Mouse (Mus musculus) liver, postnatal 0 days (tissue): ENCODE data around the gene Tfap2c. TPM values are rescaled to one million over a fixed set of nuclear protein-coding genes. Genes with fewer than 3 reads are reported as not detected.

ENCODE experiments used
- ATAC-seq: fragments of 200-750 bp; cut with Nextera tagmentation; 2 replicates; pipeline ENCODE4 v1.8.0; 2017; ENCODE audit warnings: mild to moderate bottlenecking, moderate library complexity
- DNase-seq: peaks from one replicate; pipeline ENCODE4 v3.0.0-alpha.2; 2016
- H3K27ac ChIP-seq: fragments of 300-500 bp; sonication (generic); 2 replicates; pipeline ENCODE4 v1.5.1; 2014; ENCODE audit warnings: antibody characterized with exemption, moderate library complexity, mild to moderate bottlenecking, low read depth
- H3K27me3 ChIP-seq: fragments of 300-500 bp; sonication (generic); 2 replicates; pipeline ENCODE4 v1.6.1; 2014; ENCODE audit warnings: low read length, control low read depth, mixed read lengths; ENCODE audit not compliant: insufficient read depth
- H3K36me3 ChIP-seq: fragments of 300-500 bp; sonication (generic); replicated peaks from 2 replicates; pipeline ENCODE4 v1.6.1; 2014; ENCODE audit warnings: mild to moderate bottlenecking, control low read depth, low read length, moderate library complexity, mixed read lengths; ENCODE audit not compliant: insufficient read depth
- H3K4me1 ChIP-seq: fragments of 300-500 bp; sonication (generic); 2 replicates; pipeline ENCODE4 v1.6.1; 2014; ENCODE audit warnings: antibody characterized with exemption, mild to moderate bottlenecking, control low read depth; ENCODE audit not compliant: insufficient read depth
- H3K4me2 ChIP-seq: fragments of 300-500 bp; sonication (generic); 2 replicates; pipeline ENCODE4 v1.6.1; 2014; ENCODE audit warnings: low read depth, mild to moderate bottlenecking, low read length, moderate library complexity, mixed read lengths
- H3K4me3 ChIP-seq: fragments of 300-500 bp; sonication (generic); 2 replicates; pipeline ENCODE4 v1.5.1; 2014; ENCODE audit warnings: low read depth, low read length
- H3K9ac ChIP-seq: fragments of 300-500 bp; sonication (generic); replicated peaks from 2 replicates; pipeline ENCODE4 v1.6.1; 2014; ENCODE audit warnings: mild to moderate bottlenecking, moderate library complexity
- H3K9me3 ChIP-seq: fragments of 300-500 bp; sonication (generic); 2 replicates; pipeline ENCODE4 v1.6.1; 2016; ENCODE audit warnings: mild to moderate bottlenecking, control low read depth, low read length, mixed read lengths
- CTCF ChIP-seq: sonication (generic); IDR thresholded peaks from 2 replicates; pipeline ENCODE4 v1.5.1; 2016; ENCODE audit warnings: antibody characterized with exemption, low read depth
- EP300 ChIP-seq: IDR thresholded peaks from 2 replicates; pipeline ENCODE4 v1.6.1; 2016; ENCODE audit warnings: antibody characterized with exemption, low read depth, mild to moderate bottlenecking
- WGBS: fragments of 180-500 bp; shearing (Covaris S2); extraction: QIAGEN DNeasy Blood & Tissue Kit; methylation state at CpG from one replicate; pipeline ENCODE4 v1.1.7; 2014; ENCODE audit not compliant: insufficient replicate concordance; 5-methylcytosine and 5-hydroxymethylcytosine counted together
- polyA plus RNA-seq: library from polyadenylated mRNA; unstranded; fragments of >200 nt; fragmentation: Nextera tagmentation; extraction: Ambion mirVana; gene quantifications from 2 replicates; pipeline ENCODE4 v1.2.1, GENCODE M21; 2015

Gene Tfap2c
- polyA plus RNA-seq, 1 experiment from 2014 or later: not detected

DNA sequence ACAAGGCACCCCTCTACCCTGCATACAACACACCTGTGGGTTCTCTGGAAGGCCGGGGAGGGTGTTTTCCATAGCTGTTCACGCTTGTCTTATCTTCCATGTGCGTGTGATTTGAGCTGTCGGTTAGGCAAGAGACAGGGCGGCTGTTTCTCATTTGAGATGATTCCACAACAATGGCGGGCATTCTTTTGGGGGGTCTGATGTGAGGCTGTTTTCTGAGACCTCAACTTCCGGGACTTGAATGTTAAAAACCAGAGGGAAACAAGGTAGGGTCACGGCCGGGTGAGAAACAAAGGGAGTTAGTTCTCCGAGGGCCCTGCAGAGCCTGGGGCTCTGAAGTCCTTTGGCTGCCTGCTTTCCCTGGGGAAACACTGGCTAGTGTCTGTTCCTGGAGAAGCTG lies 11.6 kb downstream of the Tfap2c start:
- Histone ChIP-seq H3K27me3 (peaks cover 5% of the 10 kb centered on the region; the same call in 1 of the 2 replicates), H3K36me3 (no peaks in the 10 kb centered on the region), H3K9me3 (no peaks in the 10 kb centered on the region), H3K27ac (no peak overlapping the region), H3K4me2 (no peak overlapping the region), H3K4me3 (no peak overlapping the region), H3K9ac (no peak overlapping the region), H3K4me1 (no peaks in the 10 kb centered on the region)
- WGBS: 46% methylated on average over 10 of the region's 10 CpGs
- TF ChIP-seq EP300 (no peak), CTCF (no peak)
- ATAC-seq (no peak), DNase-seq (no peak)

DNA sequence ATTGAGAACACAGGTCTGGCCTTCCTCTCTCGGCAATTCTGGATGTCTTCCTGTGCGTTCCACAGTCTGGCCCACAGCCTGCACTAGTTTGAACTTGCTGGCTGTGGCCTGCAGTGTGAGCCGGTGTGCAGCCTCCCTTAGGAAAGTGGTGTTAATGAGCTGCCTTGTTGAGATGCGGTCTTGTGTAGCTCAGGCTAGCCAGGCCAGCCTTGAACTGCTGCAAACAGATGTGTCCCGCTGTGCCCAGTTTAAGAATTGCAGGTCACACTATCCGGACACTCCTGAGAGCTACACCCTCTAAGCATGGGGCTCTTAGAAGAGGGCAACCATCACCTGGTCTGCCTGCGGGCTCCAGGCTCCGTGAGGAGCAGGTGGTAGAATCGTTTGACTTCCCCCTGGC lies 18.4 kb downstream of the Tfap2c start:
- DNase-seq (no peak), ATAC-seq (no peak)
- Histone ChIP-seq H3K9ac (no peak overlapping the region), H3K4me1 (no peaks in the 10 kb centered on the region), H3K4me3 (no peak overlapping the region), H3K9me3 (no peaks in the 10 kb centered on the region), H3K4me2 (no peak overlapping the region), H3K27ac (no peak overlapping the region), H3K27me3 (no peaks in the 10 kb centered on the region), H3K36me3 (no peaks in the 10 kb centered on the region)
- TF ChIP-seq CTCF (no peak), EP300 (no peak)
- 70% methylated on average over 9 of the region's 9 CpGs for WGBS

DNA sequence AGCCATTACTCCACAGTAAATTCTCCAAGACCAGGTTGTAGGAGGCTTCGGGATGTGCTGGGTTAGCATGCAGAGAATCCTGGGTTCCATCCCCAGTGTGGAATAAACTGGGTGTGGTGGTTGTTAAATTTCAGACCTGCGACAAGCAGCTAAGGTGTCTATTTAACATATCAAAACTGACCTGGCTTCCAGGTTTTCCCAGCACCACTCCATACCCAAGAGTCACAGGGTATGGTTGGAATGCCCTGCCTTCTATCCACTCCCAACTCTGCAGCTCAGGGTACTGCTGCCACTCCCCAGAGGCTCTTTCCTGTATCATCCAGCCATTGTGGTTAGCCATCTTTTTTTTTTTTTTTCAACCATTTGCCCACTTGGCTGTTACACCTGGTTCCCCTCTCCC lies 19.1 kb downstream of the Tfap2c start:
- Histone ChIP-seq H3K9me3 (no peaks in the 10 kb centered on the region), H3K4me3 (no peak overlapping the region), H3K4me1 (no peaks in the 10 kb centered on the region), H3K4me2 (no peak overlapping the region), H3K27me3 (no peaks in the 10 kb centered on the region), H3K27ac (no peak overlapping the region), H3K36me3 (no peaks in the 10 kb centered on the region), H3K9ac (no peak overlapping the region)
- DNase-seq: no peak
- 74% methylated on average over 2 of the region's 2 CpGs for WGBS
- ATAC-seq: no peak
- TF ChIP-seq CTCF: no peak
- TF ChIP-seq EP300: no peak

DNA sequence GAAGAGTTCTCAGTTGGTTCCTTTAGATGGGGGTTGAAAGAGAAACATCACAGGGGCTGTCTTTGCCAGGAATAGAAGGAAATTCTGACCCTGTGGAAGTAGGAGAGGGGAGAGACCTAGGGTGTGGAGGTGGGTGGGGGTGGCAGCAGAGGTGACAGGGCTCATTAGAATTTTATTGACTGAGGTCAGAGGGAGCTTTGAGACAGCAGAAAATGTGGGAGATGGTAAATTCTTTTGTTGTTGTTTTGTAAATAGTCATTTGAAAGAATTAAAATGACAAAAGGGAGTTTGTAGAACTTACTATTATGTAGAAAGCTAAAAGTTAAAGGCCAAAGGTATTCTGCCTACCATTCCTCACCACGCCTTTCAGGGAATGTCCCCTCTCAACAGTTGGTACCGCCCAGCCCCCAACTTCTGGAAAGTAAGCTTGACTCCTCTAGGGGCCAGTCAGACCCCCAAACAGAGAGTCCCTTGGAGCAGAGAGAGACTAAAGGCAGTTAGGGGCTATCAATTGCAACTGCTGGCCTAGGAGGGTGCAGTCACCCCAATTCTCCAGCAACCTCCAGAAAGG lies 27.9 kb downstream of the Tfap2c start:
- H3K27me3 ChIP-seq: no peaks in the 10 kb centered on the region
- DNase-seq (no peak), ATAC-seq (no peak)
- H3K9ac ChIP-seq: no peak overlapping the region
- H3K4me2 ChIP-seq: no peak overlapping the region
- no peaks in the 10 kb centered on the region for H3K36me3 ChIP-seq
- no peaks in the 10 kb centered on the region for H3K9me3 ChIP-seq
- no peak overlapping the region for H3K27ac ChIP-seq
- H3K4me1 ChIP-seq: no peaks in the 10 kb centered on the region
- WGBS: 59% methylated on average over 2 of the region's 2 CpGs
- H3K4me3 ChIP-seq: no peak overlapping the region
- TF ChIP-seq EP300 (no peak), CTCF (no peak)

DNA sequence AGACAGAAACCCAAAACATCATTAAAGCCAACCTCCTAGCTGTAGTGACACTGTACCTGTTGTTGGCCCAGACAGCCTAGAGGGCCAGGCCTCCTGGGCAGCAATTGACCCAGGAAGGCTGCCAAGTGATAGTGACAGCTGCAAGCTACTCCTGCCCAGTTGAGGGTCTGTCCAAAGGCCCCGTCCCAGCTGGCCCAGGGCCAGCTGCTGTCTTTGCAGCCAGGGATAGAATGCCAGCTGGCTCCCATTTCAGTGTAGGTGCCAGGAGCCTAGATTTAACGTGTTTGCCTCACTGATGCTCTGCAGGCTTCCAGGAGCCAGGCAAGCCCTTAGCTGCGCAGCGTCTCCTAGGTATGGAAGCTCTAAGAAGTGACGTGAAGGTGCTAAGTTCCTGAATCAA lies 29.8 kb downstream of the Tfap2c start:
- Histone ChIP-seq H3K27me3 (no peaks in the 10 kb centered on the region), H3K27ac (no peak overlapping the region), H3K4me1 (no peaks in the 10 kb centered on the region), H3K9me3 (no peaks in the 10 kb centered on the region), H3K4me3 (no peak overlapping the region), H3K9ac (no peak overlapping the region), H3K4me2 (no peak overlapping the region), H3K36me3 (no peaks in the 10 kb centered on the region)
- TF ChIP-seq EP300 (no peak), CTCF (no peak)
- DNase-seq: no peak
- ATAC-seq: no peak
- WGBS: 61% methylated on average over 5 of the region's 5 CpGs

DNA sequence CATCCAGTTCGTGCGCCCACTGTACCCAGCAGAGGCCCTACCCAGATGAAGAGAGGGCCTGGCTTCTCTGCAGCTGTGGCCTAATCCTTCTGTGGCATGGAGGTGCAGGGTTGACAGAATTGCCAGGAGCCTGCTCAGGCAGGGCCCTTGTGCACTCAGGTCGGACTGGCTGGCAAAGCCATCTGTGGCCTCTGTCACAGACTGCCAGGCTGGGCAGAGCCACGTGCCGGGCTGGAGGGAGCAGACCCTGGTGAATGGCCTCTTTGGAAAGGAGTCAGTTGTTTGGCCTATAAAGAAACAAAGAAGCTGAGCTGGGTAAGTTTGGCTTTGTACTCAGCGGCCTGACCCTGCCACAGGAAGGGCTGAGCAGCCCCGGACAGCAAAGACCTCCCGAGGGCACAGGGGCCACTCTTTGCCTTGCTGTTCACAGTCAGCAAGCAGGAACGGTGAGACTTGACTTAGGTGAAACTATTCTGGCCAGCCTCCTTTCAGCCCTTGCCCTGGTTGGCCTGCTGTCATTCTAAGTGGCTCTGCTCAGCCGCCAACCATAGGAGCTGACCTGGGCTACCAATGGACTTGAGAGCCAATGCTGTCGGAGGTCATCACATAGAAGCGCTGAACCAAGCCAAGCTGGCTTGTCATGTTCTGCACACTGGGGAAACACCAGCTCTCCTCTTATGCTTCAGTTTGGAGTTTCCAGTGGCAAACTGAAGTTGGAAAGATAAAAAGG lies 31.3 kb downstream of the Tfap2c start:
- Histone ChIP-seq H3K4me2 (no peak overlapping the region), H3K4me1 (no peaks in the 10 kb centered on the region), H3K36me3 (no peaks in the 10 kb centered on the region), H3K9ac (no peak overlapping the region), H3K27me3 (no peaks in the 10 kb centered on the region), H3K4me3 (no peak overlapping the region), H3K27ac (no peak overlapping the region), H3K9me3 (no peaks in the 10 kb centered on the region)
- no peak for ATAC-seq
- no peak for TF ChIP-seq CTCF
- TF ChIP-seq EP300: no peak
- DNase-seq: no peak
- WGBS: 72% methylated on average over 12 of the region's 12 CpGs
